Mouse (Mus musculus) layer of hippocampus, adult 8-10 months (tissue): Measurements from ENCODE around the gene Nuak1. TPM values are rescaled to one million over a fixed set of nuclear protein-coding genes. Genes with fewer than 3 reads are reported as not detected.

Experiments
- DNase-seq, 2 experiments: peaks; one replicate each; pipeline ENCODE4 v3.0.0; 2022; ENCODE audit warnings: low spot score in 2 of 2
- total RNA-seq, 4 experiments: library from RNA; stranded (reverse); gene quantifications; 2 replicates each; pipeline ENCODE4 v1.2.4; 2022

The Nuak1 gene
- total RNA-seq, 4 experiments from 2014 or later = 52.6 to 70.1 (median 59.9) TPM

GRCm38 (mm10) chr10:84447411-84447821 is 7.0 kb upstream of the Nuak1 start:
- DNase-seq = no peak

DNA sequence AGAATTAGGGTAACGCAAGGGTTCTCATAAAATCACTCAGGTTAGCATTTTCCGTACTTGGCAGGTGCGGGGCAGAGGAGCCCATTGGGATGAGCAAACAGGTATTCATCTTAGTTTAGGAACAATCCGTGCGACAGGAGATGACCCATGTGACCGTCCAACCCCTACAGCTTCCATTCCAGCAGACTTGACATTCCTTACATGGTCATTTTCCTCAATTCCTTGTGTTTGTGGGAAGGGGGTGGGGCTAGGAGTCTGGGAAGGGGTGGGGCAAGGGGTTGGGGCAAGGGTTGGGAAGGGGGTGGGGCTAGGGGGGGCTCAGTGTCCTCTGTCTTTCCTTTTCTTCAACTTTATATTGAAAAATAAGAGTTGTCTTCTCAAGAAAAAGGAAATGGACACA is 6.3 kb upstream of the Nuak1 start:
- DNase-seq = no peak

DNA sequence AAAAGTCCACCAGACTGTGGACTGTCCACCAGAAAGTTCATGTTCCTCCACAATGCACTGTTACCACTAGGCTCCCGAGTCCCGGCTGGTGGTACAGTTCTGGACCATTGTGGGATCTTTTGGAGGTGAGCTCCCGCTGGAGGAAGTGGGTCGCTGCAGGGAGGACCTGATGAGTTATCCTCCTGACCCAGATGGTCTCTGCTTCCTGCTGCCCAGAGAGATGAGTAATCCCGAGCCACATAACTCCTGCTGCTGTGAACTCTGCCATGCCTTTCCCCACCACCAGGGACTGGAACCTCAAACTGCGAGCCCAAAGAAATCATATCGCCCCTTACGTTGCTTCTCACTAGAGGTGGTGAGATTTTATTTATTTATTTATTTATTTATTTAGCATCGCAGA is 4.0 kb upstream of the Nuak1 start:
- no peak for DNase-seq

DNA sequence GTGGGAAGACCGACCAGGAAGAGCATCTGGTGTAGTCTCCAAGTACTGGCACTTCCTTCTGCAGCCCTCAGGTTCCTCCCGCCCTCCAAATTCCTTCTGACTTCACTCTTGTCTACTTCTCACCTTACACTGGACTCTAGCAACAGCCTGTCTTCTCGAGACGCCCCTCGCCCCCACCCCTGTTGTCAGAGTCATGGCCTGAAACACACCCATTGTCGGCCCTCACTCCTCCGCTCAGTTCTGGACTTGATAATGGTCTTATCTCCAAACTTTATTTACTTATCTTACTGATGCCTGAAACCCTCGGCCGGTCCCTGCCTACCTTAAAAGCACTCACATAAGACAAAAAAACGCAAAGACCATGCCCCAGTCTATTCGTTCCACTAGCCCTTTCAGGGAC is 1.4 kb upstream of the Nuak1 start:
- DNase-seq = no peak

DNA sequence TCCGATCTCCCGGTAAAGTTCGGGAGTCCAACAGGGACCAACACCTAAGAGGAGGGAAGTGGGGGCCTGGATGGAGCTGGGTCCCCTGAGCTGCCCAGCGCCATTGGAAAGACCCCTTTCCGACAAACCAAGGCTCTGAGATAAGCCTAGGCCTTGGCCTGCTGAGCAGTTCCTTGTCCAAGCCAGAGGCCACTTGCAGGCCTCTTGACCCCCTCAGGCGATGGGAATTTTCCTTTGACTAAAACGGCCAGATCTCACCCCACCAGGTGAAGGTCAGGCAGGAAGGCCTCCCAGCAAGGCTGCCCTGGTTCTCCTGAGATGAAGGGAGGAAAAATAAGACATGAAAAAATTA is 1.0 kb upstream of the Nuak1 start:
- no peak for DNase-seq

DNA sequence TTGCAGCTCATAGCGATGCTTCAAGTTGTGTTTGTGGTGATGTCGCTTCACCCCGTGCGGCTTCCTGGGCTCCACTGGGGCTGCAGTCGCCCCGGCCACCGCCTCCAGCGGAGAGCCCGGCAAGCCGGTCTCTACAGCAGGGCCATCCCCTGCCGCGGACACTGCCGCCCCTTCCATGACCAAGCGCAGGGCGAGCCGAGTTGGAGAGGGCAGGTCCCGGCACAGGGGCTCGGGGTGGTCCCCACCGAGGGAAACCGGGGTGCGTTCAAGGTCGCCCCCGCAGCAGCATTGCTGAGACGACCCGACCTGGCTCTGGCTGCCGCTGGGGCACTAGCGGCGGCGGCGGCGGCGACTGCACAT is 236 bp downstream of the Nuak1 start:
- DNase-seq = no peak

DNA sequence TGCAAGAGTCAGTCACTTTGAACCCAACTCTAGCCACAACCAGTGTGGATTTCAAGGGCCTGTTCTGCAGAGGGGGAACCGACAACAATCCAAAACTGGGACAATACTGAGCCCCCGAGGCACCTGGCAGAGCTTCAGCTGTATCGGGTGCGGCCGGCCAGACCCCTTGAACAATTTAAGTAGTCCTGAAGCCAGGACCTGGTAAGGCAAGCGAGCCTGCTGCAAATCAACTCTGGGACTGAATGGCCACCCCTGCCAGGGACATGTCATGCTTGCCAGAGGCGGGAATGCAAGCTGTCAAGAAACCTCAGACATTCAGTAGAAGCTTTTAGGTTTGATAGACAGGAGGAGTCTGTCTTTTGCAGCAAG is 1.2 kb downstream of the Nuak1 start:
- no peak for DNase-seq

DNA sequence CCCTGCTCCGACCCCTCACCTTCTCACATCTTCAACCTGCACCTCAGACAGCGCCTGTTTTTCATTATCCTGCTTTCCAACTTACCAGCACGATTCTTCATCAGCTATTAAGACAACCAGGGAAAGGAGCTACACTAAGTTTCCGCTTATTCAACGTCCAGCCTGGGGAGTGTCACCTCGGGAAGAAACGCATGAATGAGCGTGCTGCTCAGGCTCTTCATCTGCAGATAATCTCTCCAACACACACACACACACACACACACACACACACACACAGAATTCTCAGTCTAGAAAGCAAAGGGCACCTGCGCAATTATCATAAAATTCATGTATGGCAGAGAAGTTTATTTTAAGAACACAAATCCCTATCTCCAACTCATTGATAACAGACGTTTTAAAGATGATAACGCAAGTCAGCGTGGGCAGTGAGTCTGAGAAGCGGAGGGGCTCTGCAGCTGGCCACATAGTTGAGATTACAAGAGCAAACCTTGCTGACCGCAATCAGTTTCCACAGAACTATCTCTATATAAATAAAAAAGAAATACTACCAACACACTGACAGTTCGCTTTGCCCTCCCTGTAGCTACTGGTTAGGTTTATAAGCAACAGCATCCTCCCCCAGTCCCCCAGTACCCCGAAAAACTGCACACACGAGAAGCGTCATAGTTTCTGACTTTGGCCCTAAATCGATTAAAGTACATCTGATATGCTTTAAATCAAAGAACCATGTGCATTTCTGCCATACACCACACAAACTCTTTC is 1.8 kb downstream of the Nuak1 start:
- DNase-seq = no peak

- peak; percentile 97 to 99 for DNase-seq
Observed at GRCm38 (mm10) chr10:84438049-84438422, 2.4 kb downstream of the Nuak1 start.

DNA sequence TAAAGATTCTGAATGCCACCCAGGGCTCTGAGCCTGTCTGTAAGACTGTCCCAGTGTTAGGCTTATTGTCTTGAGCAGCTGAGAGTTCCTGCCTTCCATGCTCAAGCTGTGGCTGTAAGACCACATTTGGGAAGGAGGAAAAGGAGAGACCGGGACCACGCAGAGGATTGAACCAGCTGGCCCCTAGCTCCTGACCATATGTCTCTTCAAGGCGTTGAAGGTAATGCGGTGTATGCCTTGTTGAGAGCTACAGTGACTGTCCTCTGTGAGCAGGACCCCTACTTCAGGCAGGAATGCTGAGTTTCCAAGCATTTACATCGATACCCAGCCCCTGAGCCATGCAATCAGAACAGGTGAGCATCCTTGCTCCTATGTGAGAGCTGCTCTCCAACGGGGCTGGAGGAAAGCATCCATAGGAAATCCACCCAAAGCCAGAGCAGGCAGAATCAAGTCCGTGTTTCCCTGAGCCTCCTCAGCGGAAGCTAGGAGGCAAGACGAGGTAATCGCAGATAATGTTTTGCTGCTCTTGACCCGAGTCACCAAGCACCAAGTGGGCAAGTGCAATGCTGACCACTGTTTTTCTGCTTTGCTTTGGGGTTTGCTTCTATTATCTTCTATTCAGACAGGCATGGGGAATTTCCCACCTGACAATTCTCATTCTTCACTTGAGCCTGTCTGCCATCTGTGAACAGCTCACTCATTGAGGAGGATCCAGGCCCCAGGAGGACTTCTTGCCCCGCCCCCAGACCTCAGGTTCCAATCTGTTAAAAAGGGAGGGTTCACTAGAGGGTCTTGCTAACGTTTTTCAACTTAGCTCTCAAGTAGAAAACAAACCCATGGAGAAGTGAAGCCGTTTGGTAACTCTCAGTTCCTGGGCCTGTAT is 3.0 kb downstream of the Nuak1 start:
- no peak for DNase-seq

GRCm38 (mm10) chr10:84435930-84436329 is 4.5 kb downstream of the Nuak1 start:
- DNase-seq = no peak

GRCm38 (mm10) chr10:84433193-84433801 is 7.1 kb downstream of the Nuak1 start:
- DNase-seq = no peak

DNA sequence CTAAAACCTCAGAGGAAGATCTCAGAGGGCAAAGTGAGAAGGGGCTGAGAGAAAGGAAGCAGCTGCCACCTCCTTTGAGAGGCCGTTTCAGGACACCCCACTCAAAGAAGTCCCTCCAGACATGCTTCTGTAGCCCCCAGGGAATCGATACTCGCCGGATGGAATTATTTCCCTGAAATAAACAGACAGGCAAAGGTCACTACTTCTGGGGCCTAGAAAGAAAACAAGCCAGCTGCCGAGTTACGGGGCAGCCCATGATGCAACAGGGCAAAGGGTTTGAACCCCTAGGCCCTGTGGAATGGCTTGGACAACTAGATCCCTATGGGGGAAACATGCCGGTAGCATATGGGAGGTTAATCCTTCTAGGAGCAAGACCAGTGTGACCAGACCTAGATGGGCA is 16.0 kb downstream of the Nuak1 start:
- no peak for DNase-seq

GRCm38 (mm10) chr10:84423903-84424302 is 16.5 kb downstream of the Nuak1 start:
- DNase-seq = no peak

DNA sequence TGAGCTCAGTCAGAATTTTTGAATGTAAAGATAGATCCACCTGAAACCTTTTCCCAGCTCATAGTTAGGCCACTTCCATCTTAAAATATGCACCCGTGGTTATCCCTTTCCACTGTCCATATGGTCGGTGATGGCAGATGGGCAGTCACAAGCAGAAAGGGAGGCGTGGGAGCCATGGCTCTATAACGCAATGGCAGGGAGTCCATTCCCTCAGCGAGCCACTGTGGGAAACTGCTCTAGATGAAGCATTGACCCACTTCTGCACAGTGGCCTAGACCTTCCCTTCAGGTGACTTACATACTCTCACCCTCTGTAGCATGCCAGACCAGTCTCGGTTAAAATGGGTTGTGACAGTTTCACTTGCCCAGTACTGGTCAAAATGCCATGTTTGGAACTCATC is 19.8 kb downstream of the Nuak1 start:
- no peak for DNase-seq

DNA sequence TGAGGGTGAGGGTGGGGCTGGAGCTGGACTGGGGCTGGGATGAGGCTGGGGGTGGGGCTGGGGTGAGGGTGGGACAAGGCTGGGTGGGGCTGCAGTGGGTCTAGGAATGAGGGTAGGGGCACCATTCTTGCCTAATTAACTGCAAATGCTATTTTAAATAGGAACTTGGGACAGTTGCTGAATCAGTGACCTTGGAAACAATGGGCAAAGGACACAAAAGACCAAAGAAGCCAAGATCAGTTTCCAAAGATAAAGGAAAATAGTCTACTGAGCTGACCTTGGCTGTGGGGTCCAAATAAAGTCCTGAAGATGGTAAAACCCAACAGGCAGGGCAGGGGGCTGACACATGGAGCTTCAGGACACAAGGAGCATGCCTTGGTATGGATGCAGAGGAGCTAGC is 22.0 kb downstream of the Nuak1 start:
- DNase-seq = no peak

DNA sequence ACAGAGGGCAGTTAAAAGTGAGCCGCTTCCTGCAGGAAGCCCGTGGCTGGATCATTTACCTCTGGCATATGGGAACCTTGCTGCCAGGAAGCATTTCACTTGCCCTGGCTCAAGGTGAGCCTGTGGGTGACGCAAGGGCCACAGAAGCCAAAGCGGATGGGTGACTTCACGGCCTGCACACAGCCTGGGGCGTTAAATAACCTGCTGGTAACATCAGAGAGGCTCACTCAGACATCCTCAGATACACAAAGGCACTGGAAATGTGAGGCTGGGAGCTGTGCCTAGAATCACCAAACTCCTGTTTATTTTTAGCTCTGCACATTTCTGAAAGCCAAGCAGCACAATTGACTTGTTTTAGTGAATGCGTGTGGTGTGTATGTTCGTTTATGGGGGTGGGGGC is 23.6 kb downstream of the Nuak1 start:
- no peak for DNase-seq

DNA sequence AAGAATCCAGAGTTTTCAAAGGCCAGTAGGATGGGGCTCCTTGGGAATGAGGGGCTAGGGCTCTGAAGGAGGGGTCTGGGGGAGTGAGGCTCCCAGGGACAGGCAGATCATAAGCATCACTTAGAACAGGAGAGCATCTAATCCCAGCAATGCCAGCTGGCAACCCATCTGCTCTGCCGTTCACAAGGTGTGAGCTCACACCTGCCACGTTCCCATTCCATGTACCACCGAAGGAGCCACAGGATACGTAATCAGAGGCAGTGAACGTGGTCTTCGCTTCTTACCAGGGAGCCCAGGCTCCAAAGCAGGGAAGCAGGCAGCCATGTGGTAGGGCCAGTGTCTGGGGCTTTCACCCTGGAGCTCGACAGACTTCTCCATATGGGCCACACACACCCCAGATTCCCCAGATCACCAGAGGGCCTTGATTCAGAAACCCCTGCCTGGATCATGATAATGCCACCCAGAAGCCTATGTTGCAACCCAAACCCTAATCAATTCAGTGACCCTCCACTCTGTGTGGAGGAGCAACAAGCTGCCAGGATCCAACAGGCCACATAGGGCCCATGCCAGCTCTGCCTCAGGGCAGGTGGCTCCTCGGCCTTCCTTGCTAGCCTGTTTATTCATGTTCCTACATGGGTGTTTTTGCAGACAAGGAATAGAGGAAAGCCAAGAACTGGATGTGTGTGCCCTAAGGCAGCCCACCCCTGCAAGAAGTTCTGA is 25.3 kb downstream of the Nuak1 start:
- no peak for DNase-seq

DNA sequence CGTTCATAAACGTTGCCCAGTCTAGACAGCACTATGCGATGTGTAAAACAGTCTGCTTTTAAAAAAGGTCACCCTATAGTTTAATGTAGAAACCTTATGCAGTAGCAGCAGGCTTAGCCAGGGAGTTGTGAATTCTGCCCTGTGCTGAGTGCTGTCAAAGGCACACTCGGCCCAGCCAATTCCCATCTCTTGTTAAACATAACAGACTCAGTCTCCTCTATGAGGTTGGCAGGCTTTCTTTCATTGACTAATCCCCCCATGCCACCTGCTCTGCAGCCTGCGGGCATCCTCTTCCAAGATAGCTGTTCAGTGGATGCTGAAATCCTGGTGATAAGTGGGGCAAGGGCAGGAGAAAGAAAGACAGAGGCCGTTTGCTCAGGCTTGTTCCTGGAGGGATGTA is 27.1 kb downstream of the Nuak1 start:
- DNase-seq = no peak

DNA sequence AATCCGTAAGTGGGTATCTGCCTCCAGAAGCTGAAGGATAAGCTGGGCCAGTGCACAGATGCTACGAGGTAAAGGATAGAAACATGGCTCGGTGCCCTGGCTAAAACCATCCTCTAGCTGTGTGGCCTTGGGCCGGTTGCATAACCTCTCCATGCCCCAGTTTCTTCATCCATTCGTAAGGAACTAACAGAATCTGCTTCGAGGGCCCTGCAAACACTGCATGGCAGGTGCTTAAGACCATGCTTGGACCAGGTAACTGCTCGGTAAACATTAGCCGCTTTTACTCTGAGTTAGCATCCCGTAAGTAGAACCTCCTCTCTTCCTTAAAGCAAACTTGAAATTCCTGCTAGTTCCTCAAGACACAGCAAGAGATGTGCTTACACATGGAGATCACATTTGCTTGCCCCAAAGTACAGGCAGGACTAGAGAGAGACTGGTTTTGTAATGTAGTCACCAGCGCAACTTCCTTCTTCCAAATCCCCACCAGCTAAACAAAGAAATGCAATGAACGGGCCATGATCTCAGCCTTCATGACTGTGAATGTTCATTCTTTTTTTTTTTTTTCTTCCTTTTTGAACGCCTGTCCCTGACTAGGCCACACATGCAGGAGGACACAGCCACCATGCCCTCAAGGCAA is 28.0 kb downstream of the Nuak1 start:
- DNase-seq = no peak
